Mouse (Mus musculus): ENCODE data around the gene Nxn.

GRCm38 (mm10) chr11:76385746-76386145 lies 13.2 kb downstream of the Nxn start:
- no peak for TF ChIP-seq CTCF (IDR thresholded peaks at IDR 0.05; ENCODE audit: low read depth)
- no peak for TF ChIP-seq EP300 (IDR thresholded peaks at IDR 0.05; ENCODE audit: low read depth)

Data from heart, postnatal 0 days (tissue).